In the genomic region with DNA sequence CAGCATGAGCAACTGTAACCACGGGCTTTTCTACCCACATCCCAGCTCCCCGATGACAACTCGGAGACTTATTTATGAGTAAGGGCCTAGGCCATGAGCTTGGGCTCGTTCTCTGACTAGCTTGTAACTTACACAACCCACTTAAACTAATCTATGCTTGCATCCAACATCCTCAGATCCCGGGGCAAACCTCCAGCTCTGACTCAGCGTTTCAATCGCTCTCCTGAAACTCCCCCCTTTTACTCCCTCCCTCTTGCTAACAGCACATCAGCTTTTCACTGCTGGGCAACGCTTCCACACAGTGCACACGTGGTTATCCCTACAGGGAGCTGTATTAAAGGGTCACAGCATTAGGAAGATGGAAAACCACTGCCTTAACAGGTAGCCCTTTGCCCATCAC, we compare ENCODE assay signal across 27 mouse cellular contexts. TPM values are rescaled to one million over a fixed set of nuclear protein-coding genes. Genes with fewer than 3 reads are reported as not detected.
DNase-seq lines count a peak whose midpoint lies in the region; ATAC-seq and TF ChIP-seq lines count a peak whose summit lies in the region.
"Had no signal": no experiment of that assay in that cellular context is flagged by ENCODE, and none has a peak within 500 bp of the region (broad histone marks: within the 10 kb centered on the region; RNA-seq: fewer than 3 reads in every experiment).

No protein-coding gene starts in this region.

- no peak overlapping the region for H3K27ac ChIP-seq in ES-E14 (ENCODE audit: insufficient read depth, low read depth, low read length, poor library complexity, severe bottlenecking)
- no peak overlapping the region for H3K27ac ChIP-seq in hindbrain, embryonic 16.5 days (ENCODE audit: low read depth, low read length)
- H3K27ac ChIP-seq: forebrain, embryonic 15.5 days; gastrocnemius, adult 2 months; hindbrain, postnatal 0 days; kidney, embryonic 15.5 days; liver, embryonic 14.5 days; lung, embryonic 15.5 days; macrophage; midbrain, embryonic 10.5 days; neural tube, embryonic 12.5 days had no signal

- DNase-seq in frontal cortex, postnatal 36 days (ENCODE audit: low spot score in 2 of 2): peak; percentile 39 to 47
- DNase-seq in frontal cortex, postnatal 14 days (ENCODE audit: low spot score in 2 of 2): no peak
- peak; percentile 59 for DNase-seq in right cerebral cortex, adult 18-20 months
- DNase-seq in right cerebral cortex, postnatal 10 days (ENCODE audit: low spot score in 2 of 2): no peak
- no peak for DNase-seq in ES-E14 (ENCODE audit: low read depth, low spot score)
- DNase-seq in right cerebral cortex, postnatal 25 days: peak; percentile 41
- no peak for DNase-seq in lung, postnatal 14 days
- DNase-seq: adrenal gland, postnatal 36 days; cerebellum, adult 2 months; gastrocnemius, adult 2 months; heart, adult 18-20 months; heart, postnatal 4 days; thymus, adult 2 months had no signal

- H3K27me3 ChIP-seq in hindbrain, embryonic 16.5 days (replicated peaks; ENCODE audit: control insufficient read depth, insufficient read depth, low read length): no peaks in the 10 kb centered on the region
- H3K27me3 ChIP-seq: forebrain, embryonic 15.5 days; kidney, embryonic 15.5 days; lung, embryonic 15.5 days; neural tube, embryonic 12.5 days had no signal

- no peak overlapping the region for H3K4me3 ChIP-seq in ES-E14 (ENCODE audit: insufficient read depth in 1 of 2, low read depth in 1 of 2, low read length in 2 of 2, poor library complexity in 1 of 2, severe bottlenecking in 1 of 2)
- H3K4me3 ChIP-seq in hindbrain, embryonic 16.5 days (ENCODE audit: low read length): no peak overlapping the region
- H3K4me3 ChIP-seq: erythroblast, embryonic 14.5 days; forebrain, embryonic 15.5 days; gastrocnemius, adult 2 months; kidney, embryonic 15.5 days; lung, embryonic 15.5 days; midbrain, embryonic 10.5 days; neural tube, embryonic 12.5 days had no signal

- WGBS in hindbrain, embryonic 16.5 days: 93% methylated on average over 9 of the region's 9 CpGs

- peaks cover 3 to 5% of the 10 kb centered on the region in 2 experiments for H3K4me1 ChIP-seq in ES-E14 (ENCODE audit: control insufficient read depth in 2 of 2, insufficient read depth in 2 of 2, low read length in 2 of 2, poor library complexity in 1 of 2)
- peaks cover 21% of the 10 kb centered on the region for H3K4me1 ChIP-seq in hindbrain, embryonic 16.5 days (ENCODE audit: control insufficient read depth, insufficient read depth, low read depth, low read length)

- H3K36me3 ChIP-seq in ES-E14 (ENCODE audit: control insufficient read depth, insufficient read depth, low read length, poor library complexity, severe bottlenecking): peaks cover 19% of the 10 kb centered on the region
- H3K36me3 ChIP-seq in hindbrain, embryonic 16.5 days (ENCODE audit: control insufficient read depth, insufficient read depth, low read length): peaks cover 23% of the 10 kb centered on the region

- no peak overlapping the region for H3K9ac ChIP-seq in ES-E14 (ENCODE audit: insufficient read depth, low read depth, low read length, poor library complexity, severe bottlenecking)
- no peak overlapping the region for H3K9ac ChIP-seq in hindbrain, embryonic 16.5 days (ENCODE audit: low read depth, low read length)
- H3K9ac ChIP-seq: forebrain, embryonic 15.5 days; kidney, embryonic 15.5 days; liver, embryonic 14.5 days; lung, embryonic 15.5 days; neural tube, embryonic 12.5 days had no signal

- in situ Hi-C loops in ES-E14 (cut with MboI; ENCODE audit: low sequenced_read_pairs in 2 of 2, unreplicated experiment in 2 of 2): no loop called here

- ATAC-seq in hindbrain, embryonic 16.5 days: no peak
- ATAC-seq: forebrain, embryonic 15.5 days; hindbrain, postnatal 0 days; intestine, postnatal 0 days had no signal

- H3K4me2 ChIP-seq in hindbrain, embryonic 16.5 days (ENCODE audit: low read length): no peak overlapping the region
- H3K4me2 ChIP-seq: forebrain, embryonic 15.5 days; kidney, embryonic 15.5 days; lung, embryonic 15.5 days; neural tube, embryonic 12.5 days had no signal

- H3K9me3 ChIP-seq in ES-E14 (ENCODE audit: control insufficient read depth, insufficient read depth, low read depth, low read length): no peaks in the 10 kb centered on the region
- H3K9me3 ChIP-seq in hindbrain, embryonic 16.5 days (ENCODE audit: control insufficient read depth, low read length): no peaks in the 10 kb centered on the region
- H3K9me3 ChIP-seq: forebrain, embryonic 15.5 days; G1E; lung, embryonic 15.5 days; neural tube, embryonic 12.5 days had no signal

TF ChIP-seq in ES-E14, 5 proteins besides CTCF, POLR2A, EP300 and RAD21:
- TF ChIP-seq HCFC1 (IDR thresholded peaks at IDR 0.05; ENCODE audit: borderline replicate concordance, insufficient read depth, low read length): no peak
- no peak for TF ChIP-seq ZC3H11A (IDR thresholded peaks at IDR 0.05; ENCODE audit: borderline replicate concordance, low read depth, low read length)
- 0 out of 2 replicates have a peak, but pooled peaks have one; percentile 8 for TF ChIP-seq MAFK (IDR thresholded peaks at IDR 0.05; ENCODE audit: insufficient read depth, low read depth, low read length)
- TF ChIP-seq CHD2 (IDR thresholded peaks at IDR 0.05; ENCODE audit: low read depth, low read length): no peak

RNA-seq across cellular contexts. Expression of a gene that starts 3.7 kb away (rescaled TPM):
- total RNA-seq in ES-E14 (2012; rRNA removed): 0.26 and 0.71 TPM in 2 replicates
- 0.80 and 1.5 TPM in 2 replicates for polyA plus RNA-seq in hindbrain, embryonic 16.5 days (2015; fragmentation: Nextera tagmentation; extraction: Ambion mirVana)
- total RNA-seq: adrenal gland, postnatal 36 days; common myeloid progenitor, adult 5-6 weeks; heart, adult 18-20 months; hindbrain, postnatal 0 days; monocyte, adult 5-6 weeks had no signal
- polyA plus RNA-seq: erythroblast, embryonic 14.5 days; G1E; intestine, postnatal 0 days; macrophage; thymus, adult 2 months had no signal

RNA-seq across cellular contexts. Expression of a gene that starts 3.8 kb away (rescaled TPM):
- 13.1 and 16.3 TPM in 2 replicates for total RNA-seq in ES-E14 (2012; rRNA removed)
- 14.4 and 14.9 TPM in 2 replicates for polyA plus RNA-seq in hindbrain, embryonic 16.5 days (2015; fragmentation: Nextera tagmentation; extraction: Ambion mirVana)
- total RNA-seq: monocyte, adult 5-6 weeks had no signal
- polyA plus RNA-seq: erythroblast, embryonic 14.5 days had no signal

RNA-seq across cellular contexts. Expression of a gene that starts 8.1 kb away (rescaled TPM):
- total RNA-seq in ES-E14 (2012; rRNA removed): 33.5 and 40.4 TPM in 2 replicates
- polyA plus RNA-seq in hindbrain, embryonic 16.5 days (2015; fragmentation: Nextera tagmentation; extraction: Ambion mirVana): 69.0 and 75.5 TPM in 2 replicates
- polyA plus RNA-seq: erythroblast, embryonic 14.5 days had no signal

RNA-seq across cellular contexts. Expression of a gene that starts 13.8 kb away (rescaled TPM):
- 5.8 and 7.3 TPM in 2 replicates for total RNA-seq in ES-E14 (2012; rRNA removed)
- 11.6 and 13.8 TPM in 2 replicates for polyA plus RNA-seq in hindbrain, embryonic 16.5 days (2015; fragmentation: Nextera tagmentation; extraction: Ambion mirVana)
- polyA plus RNA-seq: erythroblast, embryonic 14.5 days had no signal

RNA-seq across cellular contexts. Expression of a gene that starts 35.2 kb away (rescaled TPM):
- 5.3 and 5.7 TPM in 2 replicates for total RNA-seq in ES-E14 (2012; rRNA removed)
- 23.7 and 26.9 TPM in 2 replicates for polyA plus RNA-seq in hindbrain, embryonic 16.5 days (2015; fragmentation: Nextera tagmentation; extraction: Ambion mirVana)
- polyA plus RNA-seq: erythroblast, embryonic 14.5 days had no signal

Comparison
In these comparisons a context has a peak if more than half of its experiments do, and no peak if none do; other contexts are left out.
1. DNase-seq: peak in frontal cortex, postnatal 36 days (2 of 2), right cerebral cortex, adult 18-20 months (single experiment) and right cerebral cortex, postnatal 25 days (single experiment); none in frontal cortex, postnatal 14 days (0 of 2), right cerebral cortex, postnatal 10 days (0 of 2), ES-E14 (single experiment) and lung, postnatal 14 days (single experiment).